Mouse (Mus musculus) spleen, embryonic (tissue): Measurements from ENCODE around the gene Stk38.

ENCODE experiments used
- CTCF ChIA-PET: fragments of 350-600 bp; sonication (Branson Sonifier 250); formaldehyde crosslinking; loops from one replicate; lab custom pipeline; 2022; lab: Charles Lee

The Stk38 gene

GRCm38 (mm10) chr17:29007641-29008325, at the start of gene Stk38:
Gene Stk38 (minus strand): TSS chr17:29007995.
- CTCF ChIA-PET, result interaction anchor here (0.6 to 1.2 kb wide), 3 partner anchors 8 to 499 kb away, joined by 3 read pairs; no protein-coding TSS in a partner anchor

DNA sequence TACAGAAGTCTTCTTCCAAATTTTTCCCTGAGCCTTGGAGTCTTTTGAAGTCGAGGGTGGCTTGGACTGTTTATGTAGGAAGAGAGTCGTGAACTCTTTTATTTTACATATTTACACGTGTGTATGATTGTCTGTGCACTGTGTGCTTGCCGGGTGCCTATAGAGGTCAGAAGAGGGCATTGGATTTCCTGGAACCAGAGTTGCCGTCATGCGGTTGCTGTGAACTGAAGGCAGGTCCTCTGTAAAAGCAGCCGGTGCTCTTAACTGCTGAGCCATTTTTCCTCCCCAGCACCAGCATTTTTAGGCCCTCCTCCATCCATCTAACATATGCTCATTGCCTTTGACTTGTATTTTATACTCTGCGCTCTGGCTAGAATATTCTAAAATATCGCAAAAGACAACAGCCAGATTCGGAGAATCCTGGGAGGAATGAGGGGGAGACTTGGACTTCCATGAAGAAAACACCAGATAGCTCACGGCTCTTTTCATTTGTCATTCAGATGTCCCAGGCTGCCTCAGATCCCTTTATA, 49.6 kb upstream of the Stk38 start:
- CTCF ChIA-PET, result no interaction called here

GRCm38 (mm10) chr17:29056699-29057151, 48.9 kb upstream of the Stk38 start:
- CTCF ChIA-PET, result no interaction called here

DNA sequence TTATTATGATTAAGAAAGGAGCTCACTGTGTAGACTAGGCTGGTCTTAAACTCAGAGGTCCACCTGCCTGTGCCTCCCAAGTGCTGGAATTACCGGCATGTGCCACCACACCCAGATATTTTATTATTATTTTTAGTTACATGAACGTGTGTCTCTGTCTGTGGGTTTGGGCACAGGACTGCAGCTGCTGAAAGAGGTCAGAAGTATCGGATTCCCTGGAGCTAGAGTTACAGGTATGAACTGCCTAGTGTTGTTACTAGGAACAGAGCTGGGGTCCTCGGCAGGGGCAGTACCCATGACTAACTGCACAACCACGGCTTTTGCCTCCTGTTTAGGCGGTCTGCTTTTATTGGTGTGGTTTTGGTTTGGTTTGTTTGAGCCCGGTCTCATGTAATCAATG, 48.4 kb upstream of the Stk38 start:
- CTCF ChIA-PET, result no interaction called here

- CTCF ChIA-PET, result interaction anchor here (0.6 to 0.7 kb wide), 2 partner anchors 38 to 59 kb away, joined by 3 to 4 read pairs; no protein-coding TSS in a partner anchor
Measured at GRCm38 (mm10) chr17:29055586-29055985, 47.8 kb upstream of the Stk38 start.

- CTCF ChIA-PET, result no interaction called here
Measured at GRCm38 (mm10) chr17:29054429-29054828, 46.6 kb upstream of the Stk38 start.

- CTCF ChIA-PET, result no interaction called here
Measured at GRCm38 (mm10) chr17:29053841-29054240, 46.0 kb upstream of the Stk38 start.

- CTCF ChIA-PET, result no interaction called here
Measured at GRCm38 (mm10) chr17:29053067-29053466, 45.3 kb upstream of the Stk38 start.

DNA sequence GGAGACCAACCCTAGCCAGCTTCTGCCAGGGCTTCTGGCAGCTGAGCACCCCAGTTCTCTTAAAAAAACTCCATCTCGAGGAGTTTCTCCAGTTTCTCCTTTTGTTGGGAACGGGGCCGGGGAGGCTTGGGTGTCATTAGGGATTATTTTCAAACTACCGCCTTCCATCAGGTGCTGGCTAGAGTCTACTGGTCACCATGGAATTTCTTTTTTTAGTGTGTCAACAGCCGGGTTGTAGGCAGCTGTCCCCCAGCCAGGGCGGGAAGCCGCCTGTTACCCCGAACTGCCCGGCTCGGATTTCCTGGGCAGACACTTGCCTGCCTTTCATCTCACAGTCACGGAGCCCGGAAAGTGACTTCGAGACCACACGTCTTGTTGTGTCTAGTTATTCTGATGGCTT, 43.0 kb upstream of the Stk38 start:
- CTCF ChIA-PET, result no interaction called here

DNA sequence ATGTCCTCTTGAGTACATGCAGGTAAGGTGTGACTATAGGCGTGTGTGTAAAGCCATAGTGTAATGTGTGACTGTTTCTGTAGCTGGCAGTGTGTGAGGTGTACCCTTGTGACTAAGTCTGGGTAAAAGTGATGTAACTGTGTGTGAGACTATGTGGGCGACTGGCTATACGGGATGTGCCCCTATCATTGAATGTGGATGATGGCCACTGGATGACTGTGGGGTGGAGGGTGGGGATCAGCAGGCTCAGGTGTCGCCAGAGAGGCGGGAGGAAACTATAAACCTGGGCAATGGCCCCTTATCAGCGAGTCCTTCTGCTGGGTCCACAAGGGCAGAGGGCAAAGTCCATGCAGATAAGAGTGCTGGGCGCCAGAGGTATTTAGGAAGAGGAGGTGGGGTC, 42.1 kb upstream of the Stk38 start:
- CTCF ChIA-PET, result interaction anchor here (0.7 to 2.7 kb wide), 4 partner anchors 45 to 196 kb away, joined by 4 to 10 read pairs (median 9); no protein-coding TSS in a partner anchor

DNA sequence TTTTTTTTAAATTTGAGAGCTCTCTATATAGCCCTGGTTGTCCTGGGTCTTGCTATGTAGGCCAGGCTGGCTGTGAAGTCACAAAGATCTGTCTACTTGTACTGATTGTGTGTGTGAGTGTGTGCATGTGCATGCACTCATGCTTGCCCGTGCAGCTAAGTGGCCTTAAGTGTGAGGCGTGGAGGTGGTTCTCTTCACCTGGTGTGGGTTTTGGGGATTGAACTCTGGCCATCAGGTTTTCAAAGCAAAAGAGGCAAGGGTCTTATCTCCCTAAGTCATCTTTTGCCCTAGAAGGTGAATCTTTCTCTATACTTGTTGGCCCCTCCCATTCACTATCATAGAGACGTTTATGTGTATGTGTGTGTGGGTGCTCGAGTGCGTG, 41.7 kb upstream of the Stk38 start:
- CTCF ChIA-PET, result interaction anchor here (0.7 to 2.7 kb wide), 7 partner anchors 17 to 318 kb away, joined by 3 to 10 read pairs (median 6); partner anchors contain the start of gene Srsf3

DNA sequence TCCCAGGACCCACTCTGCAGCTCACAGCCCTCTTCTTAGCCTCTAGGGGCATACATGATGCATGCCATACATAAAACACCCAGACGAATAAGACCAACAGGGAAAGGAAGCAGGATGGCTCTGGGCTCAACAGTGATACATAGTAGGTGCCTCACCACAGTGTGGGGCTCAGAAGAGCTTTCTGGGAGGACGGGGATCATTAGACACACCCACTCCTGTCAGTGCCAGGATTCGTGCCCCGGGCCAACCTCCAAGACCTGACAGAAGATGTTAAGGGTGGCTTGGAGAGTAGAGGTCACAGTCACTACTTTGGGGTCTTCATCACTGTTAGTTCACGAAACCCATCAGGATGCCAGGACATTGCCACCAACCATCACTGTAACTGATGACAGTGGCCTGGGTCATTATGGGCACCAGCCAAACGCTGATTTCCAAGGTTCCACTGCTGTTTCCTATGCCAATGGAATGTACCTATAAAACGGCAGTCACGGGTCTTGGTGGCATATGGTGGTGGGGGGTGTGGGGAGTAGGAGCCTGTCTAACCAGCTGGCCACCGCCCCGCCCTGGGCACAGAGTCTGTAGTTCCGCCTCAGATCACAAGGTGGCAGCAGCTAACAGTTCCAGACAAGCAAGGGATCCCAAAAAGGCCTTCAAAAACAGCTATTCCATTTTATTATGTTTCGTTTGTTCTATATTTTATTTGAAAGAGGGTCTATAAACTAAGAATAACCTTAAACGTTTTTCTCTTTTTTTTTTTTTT, 41.1 kb upstream of the Stk38 start:
- CTCF ChIA-PET, result interaction anchor here (0.7 to 2.7 kb wide), 8 partner anchors 16 to 318 kb away, joined by 3 to 10 read pairs (median 5); partner anchors contain the start of gene Srsf3

DNA sequence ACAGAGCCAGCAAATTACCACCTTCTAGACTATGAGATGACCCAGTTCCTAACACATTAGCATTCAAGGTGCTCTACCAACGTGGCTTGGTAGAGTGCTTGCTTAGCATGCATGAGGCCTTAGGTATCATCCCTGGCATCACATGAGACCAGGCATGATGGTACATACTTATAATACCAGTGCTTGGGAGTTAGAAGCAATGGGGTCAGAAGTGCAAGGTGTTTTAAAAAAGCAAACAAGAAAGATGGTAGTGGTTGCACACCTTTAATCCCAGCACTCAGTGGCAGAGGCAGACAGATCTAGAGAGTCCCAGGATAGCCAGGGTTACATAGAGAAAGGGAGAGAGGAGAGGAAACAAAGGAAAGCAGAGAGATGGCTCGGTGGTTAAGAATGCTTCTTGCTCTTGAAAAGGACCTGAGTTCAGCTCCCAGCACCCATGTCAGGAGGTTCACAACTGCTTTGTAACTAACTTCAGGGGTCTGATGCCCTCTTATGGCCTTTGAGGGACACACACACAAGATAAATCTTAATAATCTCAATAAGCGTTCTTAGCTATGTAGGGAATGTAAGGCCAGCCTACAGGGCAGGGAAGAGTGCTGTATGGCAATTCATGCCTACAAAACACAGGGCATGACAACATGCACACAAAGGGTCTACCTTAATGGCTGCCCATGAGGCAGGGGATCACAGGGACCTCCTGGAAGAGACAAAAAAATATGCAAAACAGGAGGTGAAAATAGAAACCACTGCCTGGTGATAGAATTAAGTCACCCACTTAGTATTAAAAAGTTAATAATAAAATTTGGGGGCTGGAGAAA, 40.1 kb upstream of the Stk38 start:
- CTCF ChIA-PET, result interaction anchor here (0.7 to 2.7 kb wide), 2 partner anchors 17 to 122 kb away, joined by 3 to 9 read pairs; no protein-coding TSS in a partner anchor

- CTCF ChIA-PET, result interaction anchor here (0.6 kb wide), 2 partner anchors 15 to 162 kb away, joined by 3 to 6 read pairs; no protein-coding TSS in a partner anchor
Measured at GRCm38 (mm10) chr17:29046863-29047262, 39.1 kb upstream of the Stk38 start.

DNA sequence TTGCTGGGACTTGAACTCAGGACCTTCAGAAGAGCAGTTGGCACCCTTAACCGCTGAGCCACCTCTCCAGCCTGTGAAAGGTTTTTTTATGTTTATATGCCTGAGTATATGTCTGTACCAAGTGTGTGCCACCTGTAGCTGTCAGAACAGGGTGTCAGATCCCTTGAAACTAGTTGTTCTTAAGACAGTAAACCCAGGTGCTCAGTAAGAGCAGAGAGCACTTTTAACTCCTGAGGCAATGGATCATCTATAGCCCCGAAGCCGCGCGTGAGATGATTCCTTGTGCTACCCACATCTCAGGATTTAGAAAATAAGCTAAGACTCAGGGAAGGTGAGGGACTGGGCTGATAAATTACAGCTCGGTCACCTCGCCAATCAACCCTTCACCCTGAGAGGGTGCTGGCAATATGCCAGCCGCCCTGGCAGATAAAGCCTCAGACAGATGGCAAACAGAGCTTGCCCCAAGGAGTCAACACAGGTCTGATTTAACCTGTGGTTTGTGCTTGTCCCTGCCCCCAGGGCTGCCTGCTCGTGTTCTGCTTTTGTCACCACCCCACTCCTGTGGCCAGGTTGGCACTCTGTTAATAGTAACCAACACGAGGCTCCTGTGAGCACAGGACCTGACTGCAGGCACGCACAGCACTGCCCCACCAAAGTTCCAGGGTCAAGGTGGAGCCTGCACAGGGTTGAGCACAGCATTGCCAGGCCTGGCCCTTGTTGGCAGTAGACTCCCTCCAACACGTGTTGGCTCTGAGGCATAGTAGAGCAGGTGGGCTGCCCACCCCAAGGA, 38.1 kb upstream of the Stk38 start:
- CTCF ChIA-PET, result interaction anchor here (0.5 to 1.3 kb wide), 3 partner anchors 14 to 124 kb away, joined by 3 to 4 read pairs (median 3); partner anchors contain the start of gene Srsf3

DNA sequence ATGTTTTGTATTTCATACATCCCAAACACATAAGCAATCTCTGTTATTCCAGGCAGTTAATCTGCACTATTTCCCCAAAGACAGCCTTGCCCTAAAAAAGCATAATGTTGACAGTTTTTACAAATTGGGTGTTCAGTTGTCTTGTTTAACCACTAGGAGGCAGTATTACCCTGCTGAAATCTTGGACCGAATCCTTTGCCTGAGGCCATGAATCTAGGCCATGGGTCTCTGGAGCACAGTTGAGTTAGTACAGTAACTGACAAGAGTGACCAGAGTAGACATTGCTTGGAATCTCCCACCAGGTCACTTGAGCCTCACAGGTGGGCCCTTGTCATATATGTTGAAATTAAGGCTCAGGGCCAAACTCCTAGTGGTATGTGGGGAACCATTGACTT, 37.1 kb upstream of the Stk38 start:
- CTCF ChIA-PET, result interaction anchor here (0.5 to 1.3 kb wide), 3 partner anchors 13 to 125 kb away, joined by 3 to 5 read pairs (median 3); partner anchors contain the start of gene Srsf3

DNA sequence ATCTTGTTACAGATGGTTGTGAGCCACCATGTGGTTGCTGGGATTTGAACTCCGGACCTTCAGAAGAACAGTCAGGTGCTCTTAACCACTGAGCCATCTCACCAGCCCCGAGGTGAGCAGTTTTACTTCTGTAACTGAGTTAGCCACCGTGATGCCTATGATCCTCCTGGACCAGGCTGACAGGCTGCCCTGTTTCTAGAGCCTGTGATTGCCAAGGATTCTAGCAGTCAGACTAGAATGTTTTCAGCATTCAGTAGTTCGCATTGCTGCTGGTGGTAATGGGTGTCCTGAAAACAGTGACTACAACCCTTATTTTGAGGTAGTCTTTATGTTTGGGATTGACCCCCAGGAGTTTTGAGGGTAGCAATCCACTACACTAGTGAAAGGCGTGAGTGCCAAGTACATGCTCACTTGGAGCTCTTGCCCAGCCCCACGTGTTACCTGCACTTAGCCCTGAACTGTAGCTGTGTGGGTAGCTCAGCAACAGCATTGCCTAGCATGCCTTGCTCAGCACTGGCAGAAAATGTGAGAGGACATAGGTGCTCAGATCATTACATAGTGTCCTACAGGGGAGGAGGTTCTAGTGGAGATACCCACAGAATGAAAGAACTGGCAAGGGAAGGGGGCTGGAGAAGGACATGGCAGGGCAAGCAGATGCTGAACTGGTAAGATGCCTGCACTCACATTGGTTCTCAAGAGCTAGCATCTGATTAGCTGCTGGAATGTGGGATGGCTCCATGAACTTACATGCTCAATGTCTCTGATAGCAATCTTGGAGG, 36.5 kb upstream of the Stk38 start:
- CTCF ChIA-PET, result interaction anchor here (0.5 kb wide), 1 partner anchor 26 kb away, joined by 5 read pairs; no protein-coding TSS in a partner anchor

DNA sequence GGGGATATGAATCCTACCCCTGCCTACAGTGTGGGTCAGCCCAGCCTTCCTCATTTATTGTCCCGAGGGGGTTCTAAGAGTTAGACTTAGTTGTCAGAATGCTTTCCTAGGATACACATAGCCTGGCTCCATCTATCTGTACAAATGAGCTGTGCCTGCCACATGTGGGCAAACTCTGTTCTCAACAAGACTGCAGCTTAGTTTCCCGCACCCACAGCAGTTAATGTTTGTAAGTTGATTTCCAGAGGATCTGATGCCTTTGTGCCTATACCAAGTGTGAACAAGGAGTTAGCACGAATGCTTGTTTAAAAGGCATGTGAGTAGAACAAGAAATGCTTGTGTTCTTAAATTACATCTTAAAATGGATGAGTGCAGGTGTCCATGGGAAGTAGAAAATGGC, 35.8 kb upstream of the Stk38 start:
- CTCF ChIA-PET, result no interaction called here

GRCm38 (mm10) chr17:29042569-29042968, 34.8 kb upstream of the Stk38 start:
- CTCF ChIA-PET, result interaction anchor here (0.6 kb wide), 1 partner anchor 81 kb away, joined by 11 read pairs; no protein-coding TSS in a partner anchor
